Mouse (Mus musculus) MEL (cell line): ENCODE results near the gene Hamp2. TPM values are rescaled to one million over a fixed set of nuclear protein-coding genes. Genes with fewer than 3 reads are reported as not detected.

Source experiments
- DNase-seq: peaks from one replicate; pipeline ENCODE4 v3.0.0; 2011; ENCODE audit warnings: low read depth, low spot score
- H3K27ac ChIP-seq: 2 replicates; pipeline ENCODE4 v1.5.1; 2012; ENCODE audit warnings: low read depth, mild to moderate bottlenecking, control low read depth, low read length, moderate library complexity; ENCODE audit not compliant: control insufficient read depth
- H3K27me3 ChIP-seq, 2 experiments: fragments of 150-350 bp in 1 of 2; sonication (generic) in 1 of 2; 2 replicates each; pipeline ENCODE4 v1.6.1; 2012; ENCODE audit warnings: low read length in 2 of 2, mild to moderate bottlenecking in 2 of 2, improper control_type of control experiment in 1 of 2, moderate library complexity in 1 of 2; ENCODE audit not compliant: insufficient read depth in 2 of 2, control insufficient read depth in 1 of 2
- H3K36me3 ChIP-seq, 2 experiments: 2 replicates each; pipeline ENCODE4 v1.6.1; 2012 to 2014; ENCODE audit warnings: low read length in 2 of 2, improper control_type of control experiment in 1 of 2, inconsistent platforms in 1 of 2, mild to moderate bottlenecking in 1 of 2; ENCODE audit not compliant: insufficient read depth in 2 of 2, control insufficient read depth in 1 of 2
- H3K4me1 ChIP-seq, 2 experiments: fragments of 150-350 bp in 1 of 2; sonication (generic) in 1 of 2; 2 replicates each; pipeline ENCODE4 v1.6.1; 2012; ENCODE audit warnings: low read length in 2 of 2, improper control_type of control experiment in 1 of 2, mild to moderate bottlenecking in 1 of 2; ENCODE audit not compliant: insufficient read depth in 2 of 2, control insufficient read depth in 1 of 2
- H3K4me3 ChIP-seq, 2 experiments: fragments of 150-350 bp in 1 of 2; sonication (generic) in 1 of 2; 2 replicates each; pipeline ENCODE4 v1.5.1; 2012; ENCODE audit warnings: low read depth in 2 of 2, low read length in 2 of 2, mild to moderate bottlenecking in 2 of 2, moderate library complexity in 2 of 2, control low read depth in 1 of 2, improper control_type of control experiment in 1 of 2; ENCODE audit not compliant: control insufficient read depth in 1 of 2, insufficient read depth in 1 of 2
- H3K79me2 ChIP-seq: 2 replicates; pipeline ENCODE4 v1.6.1; 2012; ENCODE audit warnings: mild to moderate bottlenecking, low read length, moderate library complexity; ENCODE audit not compliant: control insufficient read depth, poor library complexity, insufficient read depth
- H3K9ac ChIP-seq: 2 replicates; pipeline ENCODE4 v1.6.1; 2012; ENCODE audit warnings: low read depth, mild to moderate bottlenecking, control low read depth, low read length, moderate library complexity; ENCODE audit not compliant: control insufficient read depth, poor library complexity, severe bottlenecking
- H3K9me3 ChIP-seq: fragments of 150-350 bp; sonication (generic); replicated peaks from 2 replicates; pipeline ENCODE4 v1.6.1; 2012; ENCODE audit warnings: mild to moderate bottlenecking, low read length, improper control_type of control experiment, moderate library complexity; ENCODE audit not compliant: insufficient read depth
- BHLHE40 ChIP-seq: IDR thresholded peaks from 2 replicates; pipeline ENCODE4 v1.6.1; 2012; ENCODE audit warnings: low read depth, mild to moderate bottlenecking, inconsistent platforms, low read length, improper control_type of control experiment, borderline replicate concordance
- CHD2 ChIP-seq: IDR thresholded peaks from 2 replicates; pipeline ENCODE4 v1.6.1; 2011; ENCODE audit warnings: low read length, improper control_type of control experiment
- CTCF ChIP-seq, 3 experiments: IDR thresholded peaks in 2 of 3; conservative IDR thresholded peaks in 1 of 3; 2 replicates each; pipeline ENCODE4 v1.5.1; 2011 to 2012; ENCODE audit warnings: low read length in 3 of 3, low read depth in 2 of 3, mild to moderate bottlenecking in 2 of 3, improper control_type of control experiment in 1 of 3, inconsistent platforms in 1 of 3, mixed read lengths in 1 of 3, moderate library complexity in 1 of 3; ENCODE audit not compliant: control insufficient read depth in 1 of 3, insufficient read depth in 1 of 3, poor library complexity in 1 of 3, severe bottlenecking in 1 of 3
- E2F4 ChIP-seq: IDR thresholded peaks from 2 replicates; pipeline ENCODE4 v1.6.1; 2011; ENCODE audit warnings: low read depth, low read length, improper control_type of control experiment, borderline replicate concordance
- ELF1 ChIP-seq: IDR thresholded peaks from 2 replicates; pipeline ENCODE4 v1.6.1; 2014; ENCODE audit warnings: low read depth, mild to moderate bottlenecking, inconsistent platforms, low read length, improper control_type of control experiment, moderate library complexity
- EP300 ChIP-seq, 2 experiments: IDR thresholded peaks; 2 replicates each; pipeline ENCODE4 v1.6.1; 2011; ENCODE audit warnings: improper control_type of control experiment in 2 of 2, low read length in 2 of 2, low read depth in 1 of 2, mild to moderate bottlenecking in 1 of 2
- ETS1 ChIP-seq: IDR thresholded peaks from 2 replicates; pipeline ENCODE4 v1.6.1; 2012; ENCODE audit warnings: low read depth, mild to moderate bottlenecking, inconsistent platforms, low read length, improper control_type of control experiment, moderate library complexity
- JUND ChIP-seq: IDR thresholded peaks from 2 replicates; pipeline ENCODE4 v1.6.1; 2011; ENCODE audit warnings: low read depth, mild to moderate bottlenecking, improper control_type of control experiment, low read length
- MAFK ChIP-seq: IDR thresholded peaks from 2 replicates; pipeline ENCODE4 v1.6.1; 2011; ENCODE audit warnings: low read depth, mild to moderate bottlenecking, low read length, improper control_type of control experiment, borderline replicate concordance
- MEF2A ChIP-seq: IDR thresholded peaks from 2 replicates; pipeline ENCODE4 v1.6.1; 2014; ENCODE audit warnings: low read depth, mild to moderate bottlenecking, inconsistent platforms, low read length, improper control_type of control experiment; ENCODE audit not compliant: poor library complexity, insufficient replicate concordance, severe bottlenecking; ENCODE audit errors: extremely low read depth
- MXI1 ChIP-seq: IDR thresholded peaks from 2 replicates; pipeline ENCODE4 v1.6.1; 2011; ENCODE audit warnings: mild to moderate bottlenecking, low read depth, low read length, improper control_type of control experiment
- NELFE ChIP-seq: IDR thresholded peaks from 2 replicates; pipeline ENCODE4 v1.6.1; 2011; ENCODE audit warnings: low read depth, low read length, improper control_type of control experiment
- NRF1 ChIP-seq: IDR thresholded peaks from 2 replicates; pipeline ENCODE4 v1.6.1; 2014; ENCODE audit warnings: low read depth, mild to moderate bottlenecking, inconsistent platforms, low read length, improper control_type of control experiment, moderate library complexity; ENCODE audit not compliant: poor library complexity, insufficient read depth, severe bottlenecking
- POLR2A ChIP-seq, 2 experiments: IDR thresholded peaks; 2 replicates each; pipeline ENCODE4 v1.6.1; 2011 to 2012; ENCODE audit warnings: low read length in 2 of 2, mild to moderate bottlenecking in 2 of 2, control low read depth in 1 of 2, improper control_type of control experiment in 1 of 2, low read depth in 1 of 2, moderate library complexity in 1 of 2; ENCODE audit not compliant: control insufficient read depth in 1 of 2, insufficient read depth in 1 of 2, poor library complexity in 1 of 2
- POLR2AphosphoS2 ChIP-seq: IDR thresholded peaks from 2 replicates; pipeline ENCODE4 v1.6.1; 2011; ENCODE audit warnings: low read length, improper control_type of control experiment
- POLR2AphosphoS5 ChIP-seq: IDR thresholded peaks from 2 replicates; pipeline ENCODE4 v1.6.1; 2012; ENCODE audit warnings: low read depth, borderline replicate concordance, mild to moderate bottlenecking, inconsistent platforms, low read length, moderate library complexity, mixed read lengths
- RAD21 ChIP-seq: IDR thresholded peaks from 2 replicates; pipeline ENCODE4 v1.6.1; 2011; ENCODE audit warnings: mild to moderate bottlenecking, low read depth, low read length, improper control_type of control experiment
- RCOR1 ChIP-seq: IDR thresholded peaks from 2 replicates; pipeline ENCODE4 v1.6.1; 2012; ENCODE audit warnings: low read depth, mild to moderate bottlenecking, inconsistent platforms, low read length, improper control_type of control experiment
- SIN3A ChIP-seq: IDR thresholded peaks from 2 replicates; pipeline ENCODE4 v1.6.1; 2012; ENCODE audit warnings: low read length, improper control_type of control experiment, inconsistent platforms
- UBTF ChIP-seq: IDR thresholded peaks from 2 replicates; pipeline ENCODE4 v1.6.1; 2012; ENCODE audit warnings: low read depth, mild to moderate bottlenecking, inconsistent platforms, low read length, improper control_type of control experiment, moderate library complexity, borderline replicate concordance; ENCODE audit not compliant: insufficient read depth
- USF1 ChIP-seq: IDR thresholded peaks from 2 replicates; pipeline ENCODE4 v1.6.1; 2014; ENCODE audit warnings: low read depth, mild to moderate bottlenecking, inconsistent platforms, low read length, improper control_type of control experiment, moderate library complexity
- ZC3H11A ChIP-seq: IDR thresholded peaks from 2 replicates; pipeline ENCODE4 v1.6.1; 2012; ENCODE audit warnings: low read depth, mild to moderate bottlenecking, inconsistent platforms, low read length, improper control_type of control experiment
- ZMIZ1 ChIP-seq: IDR thresholded peaks from 2 replicates; pipeline ENCODE4 v1.6.1; 2012; ENCODE audit warnings: low read depth, mild to moderate bottlenecking, inconsistent platforms, low read length, improper control_type of control experiment, moderate library complexity
- ZNF384 ChIP-seq: IDR thresholded peaks from 2 replicates; pipeline ENCODE4 v1.6.1; 2012; ENCODE audit warnings: low read depth, mild to moderate bottlenecking, inconsistent platforms, low read length, improper control_type of control experiment
- polyA plus RNA-seq, 2 experiments: library from polyadenylated mRNA; stranded (reverse) in 1 of 2; unstranded in 1 of 2; fragments of >175 nt in 1 of 2; fragments of >200 nt in 1 of 2; gene quantifications; 2 replicates each; pipeline versions ENCODE4 v1.2.1 to v1.2.4; 2012; ENCODE audit warnings: low replicate concordance in 2 of 2, low read depth in 1 of 2; ENCODE audit not compliant: insufficient read length in 2 of 2, insufficient read depth in 1 of 2, missing spikeins in 1 of 2
- total RNA-seq: library from RNA; depleted of rRNA; stranded (reverse); fragments of 300-350 nt; gene quantifications from 2 replicates; pipeline ENCODE4 v1.2.3, GENCODE M21; 2012

Hamp2 gene
- total and polyA plus RNA-seq, 3 experiments, result not detected

- Histone ChIP-seq H3K4me1 (no peaks in the 10 kb centered on the region), H3K27me3 (peaks cover 5 to 9% of the 10 kb centered on the region in 2 experiments), H3K79me2 (no peaks in the 10 kb centered on the region), H3K9me3 (no peaks in the 10 kb centered on the region), H3K27ac (no peak overlapping the region), H3K9ac (no peak overlapping the region), H3K36me3 (no peaks in the 10 kb centered on the region)
- TF ChIP-seq POLR2A (IDR thresholded peaks at IDR 0.05; ENCODE audit: control insufficient read depth in 1 of 2, insufficient read depth in 1 of 2, low read depth in 1 of 2, low read length in 2 of 2, poor library complexity in 1 of 2) (no peak), RCOR1 (no peak), USF1 (no peak), MEF2A (no peak), JUND (no peak), POLR2AphosphoS2 (no peak), RAD21 (no peak), MAFK (no peak), ETS1 (no peak), NRF1 (no peak), E2F4 (no peak)
- TF ChIP-seq, all 39 proteins: peak for 0
- DNase-seq, result no peak
- no peak overlapping the region for H3K4me3 ChIP-seq
Observed at GRCm38 (mm10) chr7:30917219-30917618, 7.3 kb downstream of the Hamp2 start.

- no peaks in the 10 kb centered on the region for H3K79me2 ChIP-seq
- H3K4me1 ChIP-seq, result no peaks in the 10 kb centered on the region
- TF ChIP-seq CHD2 (no peak), ELF1 (no peak), MAFK (no peak), MXI1 (no peak), EP300 (IDR thresholded peaks at IDR 0.05; ENCODE audit: low read depth in 1 of 2, low read length in 2 of 2) (no peak), SIN3A (no peak), NRF1 (no peak), RCOR1 (no peak), USF1 (no peak), POLR2AphosphoS2 (no peak), ZMIZ1 (no peak), BHLHE40 (no peak), ZNF384 (no peak), CTCF (IDR thresholded peaks at IDR 0.05 in 2 of 3, conservative IDR thresholded peaks at IDR 0.05 in 1 of 3; ENCODE audit: control insufficient read depth in 1 of 3, insufficient read depth in 1 of 3, low read depth in 2 of 3, low read length in 3 of 3, poor library complexity in 1 of 3, severe bottlenecking in 1 of 3) (no peak), ZC3H11A (no peak), UBTF (no peak), POLR2AphosphoS5 (no peak), NELFE (no peak)
- TF ChIP-seq, all 39 proteins: peak for 0
- Histone ChIP-seq H3K9ac (no peak overlapping the region), H3K9me3 (no peaks in the 10 kb centered on the region), H3K36me3 (no peaks in the 10 kb centered on the region), H3K27me3 (peaks cover 5 to 9% of the 10 kb centered on the region in 2 experiments), H3K27ac (no peak overlapping the region), H3K4me3 (no peak overlapping the region)
- no peak for DNase-seq
Observed at GRCm38 (mm10) chr7:30916713-30917112, 7.8 kb downstream of the Hamp2 start.
